Mouse (Mus musculus) layer of hippocampus, postnatal 36 days (tissue): ENCODE measurements around the gene Abcb8. TPM values are rescaled to one million over a fixed set of nuclear protein-coding genes. Genes with fewer than 3 reads are reported as not detected.
"Not testable (repeated sequence)": the region's sequence is repeated elsewhere in the genome, so short reads cannot be mapped to it uniquely, and the experiment has no call there.

Experiments used
- DNase-seq, 2 experiments: peaks; one replicate each; pipeline ENCODE4 v3.0.0; 2022
- total RNA-seq, 2 experiments: library from RNA; stranded (reverse); gene quantifications; 2 replicates each; pipeline ENCODE4 v1.2.3; 2021

The Abcb8 gene
- total RNA-seq, 2 experiments from 2014 or later, result 51.9 to 58.7 TPM

- not testable (repeated sequence) for DNase-seq
These were observed 2.8 kb downstream of the Abcb8 start for GRCm38 (mm10) chr5:24396254-24396653.

GRCm38 (mm10) chr5:24399686-24400085 lies 6.2 kb downstream of the Abcb8 start:
- DNase-seq, result no peak

DNA sequence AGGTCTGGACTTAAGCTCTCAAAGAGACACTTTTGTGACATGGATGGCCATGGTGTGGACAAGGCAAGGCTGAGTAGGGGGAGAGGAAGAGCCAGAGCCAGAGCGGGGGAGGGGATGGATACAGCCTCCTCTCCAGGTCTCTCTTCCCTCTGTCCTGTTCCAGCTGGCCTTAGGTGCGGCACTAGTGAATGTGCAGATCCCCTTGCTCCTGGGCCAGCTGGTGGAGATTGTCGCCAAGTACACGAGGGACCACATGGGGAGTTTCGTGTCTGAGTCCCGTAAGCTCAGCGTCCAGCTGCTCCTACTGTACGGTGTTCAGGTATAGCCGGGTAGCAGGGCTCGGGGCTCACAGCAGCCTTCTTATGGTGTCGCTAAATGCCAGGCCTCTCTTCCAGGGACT lies 6.9 kb downstream of the Abcb8 start:
- no peak for DNase-seq

GRCm38 (mm10) chr5:24400911-24401605 lies 7.6 kb downstream of the Abcb8 start:
- DNase-seq, result no peak

GRCm38 (mm10) chr5:24401969-24402368 lies 8.5 kb downstream of the Abcb8 start:
- DNase-seq, result no peak

- DNase-seq, result no peak
These were observed 11.3 kb downstream of the Abcb8 start for GRCm38 (mm10) chr5:24404594-24405360.

GRCm38 (mm10) chr5:24405389-24405876 lies 12.0 kb downstream of the Abcb8 start:
- DNase-seq, result no peak

DNA sequence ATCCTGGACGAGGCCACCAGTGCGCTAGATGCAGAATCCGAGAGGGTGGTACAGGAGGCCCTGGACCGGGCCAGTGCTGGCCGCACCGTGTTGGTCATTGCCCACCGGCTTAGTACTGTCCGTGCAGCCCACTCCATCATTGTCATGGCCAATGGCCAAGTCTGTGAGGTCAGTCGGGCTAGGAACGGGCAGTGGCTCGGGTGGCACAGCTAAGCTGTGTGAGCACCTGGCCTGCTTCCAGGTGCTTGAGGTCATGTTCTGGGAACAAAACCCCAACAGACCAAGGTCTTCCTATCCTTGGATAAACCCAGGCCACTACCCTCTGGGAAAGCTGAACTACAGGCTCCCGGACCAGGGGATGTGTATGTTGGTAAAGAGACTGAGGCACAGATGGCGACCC lies 15.2 kb downstream of the Abcb8 start:
- no peak for DNase-seq

GRCm38 (mm10) chr5:24409466-24409865 lies 16.0 kb downstream of the Abcb8 start:
- no peak for DNase-seq

- DNase-seq, result no peak
These were observed 18.6 kb downstream of the Abcb8 start for GRCm38 (mm10) chr5:24412063-24412462.

- DNase-seq, result no peak
These were observed 19.7 kb downstream of the Abcb8 start, which contains the start of gene Asic3 for GRCm38 (mm10) chr5:24413042-24413693. Gene Asic3, plus strand, starts transcription at chr5:24413392.

GRCm38 (mm10) chr5:24413938-24414337 lies 20.5 kb downstream of the Abcb8 start:
- DNase-seq, result no peak

- DNase-seq, result peak; percentile 66 to 72
These were observed 22.8 kb downstream of the Abcb8 start for GRCm38 (mm10) chr5:24416222-24416736.

DNA sequence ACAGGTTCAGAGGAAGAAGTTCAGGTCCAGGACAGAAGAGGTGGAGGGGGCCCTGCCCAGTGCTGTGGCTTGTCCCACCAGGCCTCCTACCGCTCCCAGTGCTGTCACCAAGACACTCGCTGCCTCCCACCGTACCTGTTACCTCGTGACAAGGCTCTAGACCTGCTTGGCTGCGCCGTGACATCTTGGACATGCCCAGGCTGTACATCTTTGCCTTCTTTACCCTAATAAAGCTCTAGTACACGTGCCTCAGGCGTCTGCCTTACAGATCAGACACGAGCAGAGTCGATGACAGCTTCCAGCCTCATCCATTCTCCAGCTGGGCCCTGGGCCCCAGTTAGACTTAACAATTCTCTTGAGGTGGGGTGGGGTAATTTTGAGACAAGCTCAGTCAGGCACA lies 24.1 kb downstream of the Abcb8 start:
- no peak for DNase-seq

GRCm38 (mm10) chr5:24420381-24420780 lies 26.9 kb downstream of the Abcb8 start:
- DNase-seq, result no peak

DNA sequence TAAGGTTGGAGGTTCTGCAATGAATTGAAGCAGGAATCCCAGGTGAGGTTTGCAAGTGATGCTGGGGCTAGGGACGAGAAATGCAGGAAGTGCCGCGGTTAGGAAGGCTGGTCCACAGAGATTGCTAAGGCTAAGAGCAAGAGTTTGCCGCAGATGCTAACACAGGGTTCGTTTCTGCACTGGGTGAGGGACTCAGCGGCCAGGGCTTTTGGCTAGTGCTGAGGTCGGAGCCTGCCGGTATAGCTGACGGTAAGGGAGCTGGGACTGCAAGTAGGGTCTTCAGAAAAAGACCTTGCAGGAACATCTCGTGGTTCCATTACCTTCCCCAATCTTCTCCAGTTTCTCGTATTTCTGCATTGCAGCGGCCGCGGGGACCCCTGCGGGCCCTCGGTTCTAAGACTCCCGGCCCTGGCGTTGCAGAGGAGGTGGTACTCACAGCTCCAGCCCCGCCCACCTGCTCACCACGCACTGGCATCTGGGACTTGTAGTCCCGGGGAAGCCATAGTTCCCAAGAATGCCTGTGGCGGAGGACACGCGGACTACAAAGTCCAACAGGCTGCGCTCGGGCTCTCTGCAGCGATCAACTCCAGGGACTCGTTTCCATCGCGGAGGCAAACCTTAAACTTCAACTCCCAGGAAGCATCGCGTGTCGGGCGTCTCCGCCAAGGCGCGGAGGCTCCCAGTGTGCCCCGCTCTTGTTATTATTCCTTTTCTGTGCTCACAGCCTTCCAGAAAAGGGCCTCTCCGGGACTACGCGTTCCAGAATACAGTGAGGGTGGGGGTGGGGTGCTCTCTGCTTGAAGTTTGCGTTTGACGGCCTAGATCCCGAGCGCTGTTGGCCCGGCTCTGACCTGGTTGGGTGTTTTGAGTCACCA lies 29.9 kb downstream of the Abcb8 start, which contains the start of the genes Cdk5 and Slc4a2:
Gene Cdk5 (minus strand): TSS at position 402 of the 875 bp plus-strand sequence.
Gene Slc4a2 (plus strand): TSS at position 709 of the 875 bp plus-strand sequence.
- DNase-seq, result peak; percentile 99 to 100

- DNase-seq, result peak; percentile 53 to 55
These were observed 30.7 kb downstream of the Abcb8 start for GRCm38 (mm10) chr5:24424004-24424781.

DNA sequence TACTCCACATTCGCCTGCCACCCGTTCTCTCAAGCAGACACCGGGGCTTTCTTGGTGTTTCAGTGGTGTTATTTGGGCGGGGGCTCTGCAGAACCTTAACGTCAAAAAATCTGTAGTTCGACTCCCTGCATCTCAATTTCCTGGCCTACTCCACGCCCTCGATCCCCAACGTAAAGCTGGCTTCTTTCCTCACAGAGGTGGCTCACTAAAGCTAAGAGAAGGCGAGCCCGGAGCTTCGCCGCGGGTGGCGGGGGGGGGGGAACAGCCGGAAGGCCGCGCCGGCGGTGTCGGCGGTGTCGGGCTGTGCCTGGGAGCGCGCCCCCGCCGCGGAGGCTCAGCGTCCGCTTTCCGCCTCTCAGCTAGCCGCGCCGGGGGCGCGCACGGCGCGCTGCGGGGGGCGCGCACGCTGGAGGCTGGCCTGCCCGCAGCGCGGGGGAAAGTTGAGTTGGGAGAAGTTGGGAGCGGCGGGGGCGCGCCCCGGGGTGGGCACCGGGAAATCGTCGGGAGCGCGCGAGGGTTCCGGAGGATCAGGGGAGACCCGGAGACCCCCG lies 31.5 kb downstream of the Abcb8 start:
- peak; percentile 73 to 74 for DNase-seq

DNA sequence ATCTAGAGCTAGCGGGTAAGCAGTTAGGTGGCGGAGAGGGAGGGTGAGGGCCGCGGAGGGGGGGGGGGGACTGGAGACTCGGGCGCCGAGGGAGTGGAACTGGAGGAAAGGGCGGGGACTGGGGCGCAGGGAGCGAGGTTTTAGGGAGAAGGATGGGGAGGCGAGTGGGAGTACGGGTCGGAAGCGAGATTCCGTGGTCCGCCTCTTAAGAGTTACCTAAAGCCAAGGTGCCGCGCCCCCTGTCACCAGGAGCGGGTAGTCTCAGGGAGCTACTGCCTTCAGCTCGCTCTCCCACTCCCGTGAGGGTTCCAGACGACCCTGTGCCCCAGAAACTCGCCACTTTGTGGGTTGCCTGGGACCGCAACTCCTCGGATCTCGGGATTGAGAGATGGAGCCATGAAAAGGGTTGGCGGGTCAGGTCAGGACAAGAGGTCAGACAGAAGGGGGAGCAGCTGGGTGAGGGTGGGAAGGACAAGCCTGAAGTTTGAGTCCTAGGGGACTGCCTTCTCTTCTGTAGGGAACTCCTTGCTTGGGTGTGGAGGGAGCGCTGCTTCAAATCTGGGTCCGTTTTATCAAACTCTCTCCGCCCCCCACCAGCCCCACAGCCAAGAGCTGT lies 32.1 kb downstream of the Abcb8 start:
- no peak for DNase-seq

- no peak for DNase-seq
These were observed 32.6 kb downstream of the Abcb8 start for GRCm38 (mm10) chr5:24426037-24426432.
